Mouse (Mus musculus) CH12.LX (cell line): ENCODE measurements around the gene Mpdz.

Source experiments
- CTCF ChIP-seq, 2 experiments: IDR thresholded peaks in 1 of 2; conservative IDR thresholded peaks in 1 of 2; 2 replicates each; pipeline ENCODE4 v1.5.1; 2011 to 2012; ENCODE audit warnings: low read depth in 2 of 2, low read length in 2 of 2, improper control_type of control experiment in 1 of 2, inconsistent platforms in 1 of 2, mild to moderate bottlenecking in 1 of 2, moderate library complexity in 1 of 2
- GABPA ChIP-seq: IDR thresholded peaks from 2 replicates; pipeline ENCODE4 v1.6.1; 2012; ENCODE audit warnings: low read depth, low read length, improper control_type of control experiment, inconsistent platforms; ENCODE audit not compliant: insufficient replicate concordance
- JUND ChIP-seq: conservative IDR thresholded peaks from 2 replicates; pipeline ENCODE4 v1.6.1; 2011; ENCODE audit warnings: low read depth, low read length, improper control_type of control experiment
- MAX ChIP-seq: IDR thresholded peaks from 2 replicates; pipeline ENCODE4 v1.6.1; 2011; ENCODE audit warnings: low read length, improper control_type of control experiment
- MAZ ChIP-seq: IDR thresholded peaks from 2 replicates; pipeline ENCODE4 v1.6.1; 2012; ENCODE audit warnings: low read depth, mild to moderate bottlenecking, inconsistent platforms, low read length, improper control_type of control experiment, moderate library complexity
- POLR2A ChIP-seq: IDR thresholded peaks from 2 replicates; pipeline ENCODE4 v1.6.1; 2011; ENCODE audit warnings: low read depth, mild to moderate bottlenecking, improper control_type of control experiment, low read length
- ZMIZ1 ChIP-seq: IDR thresholded peaks from 2 replicates; pipeline ENCODE4 v1.6.1; 2012; ENCODE audit warnings: low read depth, mild to moderate bottlenecking, inconsistent platforms, low read length, improper control_type of control experiment

DNA sequence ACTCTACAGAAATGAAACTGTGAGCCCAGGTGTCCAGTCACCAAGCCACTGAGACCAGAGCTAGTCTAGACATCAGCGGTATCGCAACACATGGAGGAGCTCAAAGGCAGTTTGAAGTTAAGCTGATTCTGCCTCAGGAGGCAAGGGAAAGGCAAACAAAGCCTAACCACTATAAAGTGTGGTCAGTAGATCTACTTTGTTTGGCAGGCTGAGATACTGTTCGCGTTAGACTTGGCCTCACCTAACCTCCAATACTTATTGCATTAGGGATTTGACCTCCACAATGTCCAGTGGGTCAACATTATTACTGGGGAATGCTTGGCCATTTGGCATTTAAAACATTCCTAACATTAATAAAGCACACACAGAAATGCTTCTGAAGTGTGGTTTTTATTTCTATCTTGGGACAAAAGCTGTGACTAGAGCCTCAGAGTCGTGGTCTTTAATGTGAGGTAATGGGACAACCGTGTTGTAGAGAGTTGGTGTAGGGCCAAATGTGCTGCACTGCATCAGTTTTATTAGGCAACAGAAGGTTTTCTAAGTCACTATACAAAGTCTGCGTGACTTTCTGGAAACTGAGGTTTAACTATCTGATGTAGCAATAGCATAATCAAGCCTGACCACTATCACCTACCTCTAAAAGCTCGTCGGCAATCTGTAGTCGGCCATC, 134.9 kb downstream of the Mpdz start:
- TF ChIP-seq JUND (no peak), MAZ (no peak), CTCF (conservative IDR thresholded peaks at IDR 0.05 in 1 of 2, IDR thresholded peaks at IDR 0.05 in 1 of 2; ENCODE audit: low read depth in 2 of 2, low read length in 2 of 2) (no peak), POLR2A (no peak), ZMIZ1 (no peak), GABPA (no peak), MAX (no peak)
